Mouse (Mus musculus): ENCODE measurements around the gene Myh8. TPM values are rescaled to one million over a fixed set of nuclear protein-coding genes. Genes with fewer than 3 reads are reported as not detected.

Gene Myh8
- polyA plus RNA-seq, 1 experiment from 2014 or later: 0.04 TPM

GRCm38 (mm10) chr11:67350153-67350768 is 73.3 kb downstream of the Myh8 start:
- H3K9ac ChIP-seq (ENCODE audit: low read depth, low read length): no peak overlapping the region
- H3K36me3 ChIP-seq (ENCODE audit: control insufficient read depth, insufficient read depth): no peaks in the 10 kb centered on the region
- 40% methylated on average over 14 of the region's 14 CpGs for WGBS
- H3K27ac ChIP-seq (ENCODE audit: low read depth, low read length): no peak overlapping the region
- H3K27me3 ChIP-seq (replicated peaks; ENCODE audit: control insufficient read depth, insufficient read depth, low read length): 0 out of 2 replicates have a peak, but pooled peaks cover 5% of the 10 kb centered on the region
- peak; percentile 93 for TF ChIP-seq CTCF (IDR thresholded peaks at IDR 0.05; ENCODE audit: low read depth)
- H3K4me1 ChIP-seq (replicated peaks; ENCODE audit: control insufficient read depth, insufficient read depth, low read length): no peaks in the 10 kb centered on the region
- H3K4me2 ChIP-seq (replicated peaks; ENCODE audit: low read depth): peak overlapping the region; percentile 18; the same call in 1 of the 2 replicates
- H3K9me3 ChIP-seq (ENCODE audit: control insufficient read depth): no peaks in the 10 kb centered on the region
- ATAC-seq: peak; percentile 66; the same call in 1 of the 2 replicates
- H3K4me3 ChIP-seq (ENCODE audit: low read depth, low read length): no peak overlapping the region

- no peaks in the 10 kb centered on the region for H3K36me3 ChIP-seq (ENCODE audit: control insufficient read depth, insufficient read depth)
- ATAC-seq: no peak
- no peaks in the 10 kb centered on the region for H3K4me1 ChIP-seq (replicated peaks; ENCODE audit: control insufficient read depth, insufficient read depth, low read length)
- WGBS: 49% methylated on average over 4 of the region's 4 CpGs
- no peak overlapping the region for H3K4me2 ChIP-seq (replicated peaks; ENCODE audit: low read depth)
- H3K4me3 ChIP-seq (ENCODE audit: low read depth, low read length): no peak overlapping the region
- H3K9me3 ChIP-seq (ENCODE audit: control insufficient read depth): no peaks in the 10 kb centered on the region
- 0 out of 2 replicates have a peak, but pooled peaks cover 5% of the 10 kb centered on the region for H3K27me3 ChIP-seq (replicated peaks; ENCODE audit: control insufficient read depth, insufficient read depth, low read length)
- TF ChIP-seq CTCF (IDR thresholded peaks at IDR 0.05; ENCODE audit: low read depth): peak; percentile 36
- H3K27ac ChIP-seq (ENCODE audit: low read depth, low read length): no peak overlapping the region
- H3K9ac ChIP-seq (ENCODE audit: low read depth, low read length): no peak overlapping the region
Observed at GRCm38 (mm10) chr11:67353011-67353410, 76.1 kb downstream of the Myh8 start.

- 77% methylated on average over 10 of the region's 10 CpGs for WGBS
- no peak overlapping the region for H3K27ac ChIP-seq (ENCODE audit: low read depth, low read length)
- no peak for ATAC-seq
- H3K4me3 ChIP-seq (ENCODE audit: low read depth, low read length): no peak overlapping the region
- H3K27me3 ChIP-seq (replicated peaks; ENCODE audit: control insufficient read depth, insufficient read depth, low read length): no peaks in the 10 kb centered on the region
- no peak overlapping the region for H3K4me2 ChIP-seq (replicated peaks; ENCODE audit: low read depth)
- no peaks in the 10 kb centered on the region for H3K9me3 ChIP-seq (ENCODE audit: control insufficient read depth)
- H3K4me1 ChIP-seq (replicated peaks; ENCODE audit: control insufficient read depth, insufficient read depth, low read length): no peaks in the 10 kb centered on the region
- no peak overlapping the region for H3K9ac ChIP-seq (ENCODE audit: low read depth, low read length)
- TF ChIP-seq CTCF (IDR thresholded peaks at IDR 0.05; ENCODE audit: low read depth): no peak
- no peaks in the 10 kb centered on the region for H3K36me3 ChIP-seq (ENCODE audit: control insufficient read depth, insufficient read depth)
Observed at GRCm38 (mm10) chr11:67358031-67358430, 81.1 kb downstream of the Myh8 start.

Other genes starting within 250 kb of the Myh8 start
- gene Adprm, start 224.5 kb upstream of the Myh8 start, polyA plus RNA-seq (2015; fragmentation: Nextera tagmentation; extraction: Ambion mirVana): 26.5 and 26.6 TPM in 2 replicates
- 13.4 and 14.0 TPM in 2 replicates for gene Sco1, start 224.5 kb upstream of the Myh8 start, polyA plus RNA-seq (2015; fragmentation: Nextera tagmentation; extraction: Ambion mirVana)
- 0.10 and 0.14 TPM in 2 replicates for gene Myh3, start 198.8 kb upstream of the Myh8 start, polyA plus RNA-seq (2015; fragmentation: Nextera tagmentation; extraction: Ambion mirVana)
- 0.05 and 0.07 TPM in 2 replicates for gene Myh2, start 106.1 kb upstream of the Myh8 start, polyA plus RNA-seq (2015; fragmentation: Nextera tagmentation; extraction: Ambion mirVana)
- 0.03 TPM in 1 of 2 replicates, not detected in the other for gene Myh1, start 77.1 kb upstream of the Myh8 start, polyA plus RNA-seq (2015; fragmentation: Nextera tagmentation; extraction: Ambion mirVana)
- gene Myh4, start 39.1 kb upstream of the Myh8 start, polyA plus RNA-seq (2015; fragmentation: Nextera tagmentation; extraction: Ambion mirVana): not detected in 2 replicates
- gene Myh13, start 44.5 kb downstream of the Myh8 start, polyA plus RNA-seq (2015; fragmentation: Nextera tagmentation; extraction: Ambion mirVana): not detected in 2 replicates
- gene Gas7, start 178.3 kb downstream of the Myh8 start, polyA plus RNA-seq (2015; fragmentation: Nextera tagmentation; extraction: Ambion mirVana): 5.4 and 5.7 TPM in 2 replicates